Mouse (Mus musculus): Measurements from ENCODE around the gene Gm21836. TPM values are rescaled to one million over a fixed set of nuclear protein-coding genes. Genes with fewer than 3 reads are reported as not detected.
"Not testable (repeated sequence)": the region's sequence is repeated elsewhere in the genome, so short reads cannot be mapped to it uniquely, and the experiment has no call there.

The Gm21836 gene
- polyA plus RNA-seq (2012; rRNA removed) = not detected in 2 replicates

DNA sequence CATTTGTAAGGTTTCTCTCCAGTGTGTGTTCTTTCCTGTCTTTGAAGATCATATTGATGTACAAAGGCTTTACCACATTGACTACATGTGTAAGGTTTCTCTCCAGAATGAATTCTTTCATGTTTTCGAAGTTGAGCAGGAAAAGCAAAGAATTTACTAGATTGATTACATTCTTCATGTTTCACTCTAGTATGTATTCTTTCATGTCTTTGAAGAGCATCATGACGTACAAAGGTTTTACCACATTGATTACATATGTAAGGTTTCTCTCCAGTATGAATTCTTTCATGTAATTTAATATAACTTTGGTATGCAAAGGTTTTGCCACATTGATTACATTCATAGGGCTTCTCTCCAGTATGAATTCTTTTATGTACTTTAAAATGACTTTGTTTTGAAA is at the start of gene Gm21836:
Gene Gm21836 (minus strand): TSS at position 101 of the 400 bp plus-strand sequence.
- DNase-seq (ENCODE audit: low spot score) = not testable (repeated sequence)

DNA sequence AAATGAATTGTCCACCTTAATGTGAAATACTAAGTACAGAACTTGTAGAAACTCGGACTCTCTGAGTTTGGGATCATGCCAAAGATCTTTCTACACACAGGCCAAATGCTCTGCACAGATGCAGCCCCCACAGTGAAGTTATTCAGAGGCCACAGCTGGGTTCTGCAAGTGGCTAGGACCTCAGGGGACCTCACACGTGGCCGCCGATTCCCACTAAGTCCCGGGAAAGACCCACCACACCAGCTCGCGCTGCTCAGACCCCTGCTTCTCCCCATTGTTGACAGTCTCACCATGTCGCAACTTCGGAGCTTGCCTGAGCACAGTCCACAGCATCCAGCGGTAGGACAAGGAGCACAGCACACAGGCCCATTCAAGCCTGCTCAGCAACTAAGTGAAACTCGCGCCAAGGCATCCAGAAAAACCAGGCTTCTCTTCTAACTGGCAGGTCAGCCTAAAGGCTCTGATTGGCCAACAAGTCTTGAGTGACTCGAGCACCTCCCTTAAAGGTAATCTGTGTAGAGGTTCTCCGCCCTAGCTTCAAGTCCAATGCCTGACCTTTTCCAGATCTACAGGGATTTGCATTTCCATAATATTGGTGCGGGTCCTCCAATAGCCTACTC is 13.1 kb downstream of the Gm21836 start:
- not testable (repeated sequence) for DNase-seq (ENCODE audit: low spot score)

DNA sequence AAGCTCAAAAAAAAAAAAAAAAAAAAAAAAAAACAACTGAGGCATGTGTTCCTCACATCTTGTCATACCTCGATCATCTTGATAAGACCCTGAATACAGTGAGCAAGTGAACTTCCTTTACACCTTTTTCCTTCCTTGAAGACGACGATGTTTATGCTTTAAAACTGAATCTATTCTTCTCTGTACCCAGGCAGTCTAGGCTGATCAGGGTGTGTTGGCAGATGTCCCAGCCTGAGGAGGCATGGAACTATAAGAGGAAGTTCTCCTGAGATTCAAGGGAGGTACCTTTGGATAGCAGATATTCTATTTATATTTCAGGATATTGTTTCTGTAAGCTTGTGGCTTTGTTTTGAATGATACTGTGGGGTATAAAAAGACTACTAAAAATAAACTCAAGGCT is 15.5 kb downstream of the Gm21836 start:
- no peak for DNase-seq (ENCODE audit: low spot score)

DNA sequence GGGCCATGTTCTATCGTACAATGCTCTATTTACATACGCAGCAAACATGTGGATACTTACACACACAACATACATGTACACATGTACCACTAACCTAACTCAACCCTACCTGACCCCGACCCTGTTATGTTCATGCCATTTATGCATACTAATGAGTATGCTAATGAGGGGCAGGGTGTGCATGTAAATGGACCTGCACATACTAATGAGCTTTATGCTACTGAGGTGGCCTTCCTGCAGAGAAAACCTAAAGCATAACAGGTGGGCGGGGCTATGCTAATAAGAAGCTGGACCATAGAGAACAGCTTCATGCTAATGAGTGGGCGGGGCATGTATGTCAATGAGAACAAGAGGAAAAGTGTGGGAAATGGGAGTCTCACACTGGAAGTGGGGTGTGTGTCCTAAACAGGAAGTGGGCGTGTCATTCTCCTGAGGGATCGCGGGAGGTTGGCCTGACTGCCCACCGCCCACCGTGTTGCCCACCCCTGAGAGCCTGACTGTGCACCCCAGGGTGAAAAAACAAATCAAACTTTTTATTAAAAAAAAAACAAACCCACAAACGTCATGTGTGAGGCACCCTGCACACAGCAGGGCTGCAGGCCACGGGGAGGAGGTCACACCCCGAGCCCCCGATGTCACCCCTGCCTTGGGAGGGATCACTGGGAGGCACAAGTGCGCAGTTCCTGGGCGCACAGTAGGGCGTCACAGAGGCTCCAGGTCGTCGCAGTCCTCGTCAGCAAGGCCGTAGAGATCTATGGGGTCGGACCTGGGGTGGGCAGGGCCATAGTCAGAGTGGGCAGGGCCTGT is 17.3 kb downstream of the Gm21836 start, which contains the start of gene Ppp2r3d:
Gene Ppp2r3d (minus strand): TSS at position 803 of the 807 bp plus-strand sequence.
- DNase-seq (ENCODE audit: low spot score) = no peak

DNA sequence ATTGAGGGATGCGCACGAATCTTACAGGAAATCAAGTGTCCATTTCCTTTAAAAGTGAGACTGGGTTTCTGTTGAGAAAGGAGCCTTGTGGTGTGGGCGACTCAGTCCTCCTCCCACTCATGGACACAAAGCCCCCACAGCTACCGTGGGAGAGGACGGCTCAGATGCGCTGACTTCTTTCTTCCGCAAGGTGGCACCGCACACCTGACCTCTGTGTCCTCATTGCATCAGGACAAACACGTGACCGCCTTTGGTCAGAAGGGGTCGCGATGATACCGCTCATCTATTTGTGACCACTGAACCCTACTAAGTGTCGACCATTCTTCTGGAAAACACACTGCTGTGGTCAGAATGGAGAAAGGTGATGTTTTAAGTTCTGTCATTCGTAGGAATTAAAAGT is 17.9 kb downstream of the Gm21836 start:
- DNase-seq (ENCODE audit: low spot score) = no peak

DNA sequence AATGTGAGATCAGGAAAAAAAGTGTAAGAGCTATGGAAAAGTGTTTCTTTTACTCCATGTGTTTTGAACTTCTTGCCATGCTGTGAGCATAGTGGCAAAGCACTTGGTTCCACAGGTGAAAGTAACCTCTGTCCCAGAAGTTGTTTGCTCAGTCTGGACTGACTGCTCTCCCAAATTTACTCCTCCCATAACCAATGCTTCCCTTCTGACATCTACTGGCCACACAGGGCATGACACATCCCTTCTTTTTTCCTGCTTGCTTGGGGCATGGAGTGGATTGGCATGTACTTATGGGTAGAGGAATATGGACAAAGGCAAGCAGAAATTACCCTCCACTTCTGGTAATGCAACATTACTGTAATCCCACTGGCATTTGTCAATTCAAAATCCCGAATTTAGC is 37.0 kb downstream of the Gm21836 start:
- peak; percentile 32 for DNase-seq (ENCODE audit: low spot score)

Other genes starting within 250 kb of the Gm21836 start
- gene 2010315B03Rik, start 181.1 kb downstream of the Gm21836 start, polyA plus RNA-seq (2012; rRNA removed) = 21.6 and 30.0 TPM in 2 replicates
- gene Ppp2r3d, start 16.9 kb downstream of the Gm21836 start, polyA plus RNA-seq (2012; rRNA removed) = 137 and 145 TPM in 2 replicates